Mouse (Mus musculus): ENCODE measurements around the gene Prdm16.

GRCm38 (mm10) chr4:154299541-154300271 is 337.0 kb downstream of the Prdm16 start:
- no peak for TF ChIP-seq GATA1 (IDR thresholded peaks at IDR 0.05; ENCODE audit: borderline replicate concordance, low read length)
- no peak for TF ChIP-seq FLI1 (IDR thresholded peaks at IDR 0.05; ENCODE audit: low read length)

Data from megakaryocyte, embryonic 14.5 days (primary cell).